Mouse (Mus musculus) heart, adult 2 months (tissue): ENCODE results near the gene Alg3.

ENCODE experiments used
- EP300 ChIP-seq: fragments of 200-500 bp; IDR thresholded peaks from 2 replicates; pipeline ENCODE4 v1.6.1; 2011; ENCODE audit warnings: low read depth, low read length, control low read depth; ENCODE audit not compliant: insufficient read depth
- POLR2A ChIP-seq: fragments of 200-500 bp; IDR thresholded peaks from 2 replicates; pipeline ENCODE4 v1.6.1; 2011; ENCODE audit warnings: mild to moderate bottlenecking, low read depth, low read length, control low read depth; ENCODE audit not compliant: insufficient read depth

DNA sequence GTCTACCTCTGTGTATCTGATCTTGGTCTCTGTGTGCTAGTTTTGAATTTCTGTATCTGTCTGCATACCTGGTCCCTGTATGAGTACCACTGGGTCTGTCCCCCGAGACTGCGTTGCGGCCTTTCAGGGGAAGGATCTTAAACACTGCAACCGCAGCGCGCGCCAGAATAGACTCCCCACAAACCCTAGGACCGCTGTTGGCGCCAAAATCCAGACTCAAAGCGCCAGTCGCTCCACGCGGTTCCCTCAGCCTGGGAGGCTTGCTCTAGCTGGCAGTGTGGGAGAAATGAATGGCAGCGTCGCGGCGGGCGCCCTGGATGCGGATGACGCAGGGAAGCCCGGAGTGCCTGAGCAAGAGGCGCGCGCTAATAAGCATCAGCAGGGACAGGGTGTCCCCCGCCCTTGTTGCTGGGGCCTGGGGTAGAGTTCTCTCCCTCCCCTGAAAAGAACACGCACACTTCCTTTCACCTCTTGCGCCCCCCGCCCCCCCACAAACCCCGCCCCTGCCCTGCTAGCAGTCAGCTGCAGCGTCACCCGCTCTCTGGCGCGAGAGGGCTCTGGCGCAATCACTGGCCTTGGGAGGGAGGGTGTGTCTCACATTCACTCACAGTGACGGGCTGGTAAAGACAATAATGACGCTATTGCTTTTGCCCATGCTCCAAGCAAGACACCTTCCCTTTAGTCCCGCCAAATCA, 10.6 kb upstream of the Alg3 start:
- no peak for TF ChIP-seq EP300
- no peak for TF ChIP-seq POLR2A
